ENCODE assay signal across 17 mouse cellular contexts in the genomic region with DNA sequence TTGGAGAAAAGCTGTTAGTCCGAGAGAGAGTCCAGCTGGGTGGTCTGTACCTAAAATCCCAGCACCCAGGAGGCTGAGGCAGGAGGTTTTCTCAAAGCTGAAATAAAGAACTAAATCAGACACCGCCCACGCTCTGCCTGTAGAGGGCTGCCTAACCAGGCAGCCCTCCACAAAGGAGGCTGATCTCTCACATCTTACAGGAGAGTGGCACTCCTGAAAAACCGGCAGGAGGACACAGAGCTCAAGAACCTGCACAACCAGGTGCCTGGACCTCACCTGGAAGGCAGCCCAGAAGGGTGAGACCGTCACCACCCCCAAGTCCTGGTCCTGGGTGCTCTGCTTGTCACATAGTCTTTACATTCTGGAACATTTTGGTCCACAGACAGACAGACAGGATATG. TPM values are rescaled to one million over a fixed set of nuclear protein-coding genes. Genes with fewer than 3 reads are reported as not detected.
DNase-seq lines count a peak whose midpoint lies in the region; ATAC-seq and TF ChIP-seq lines count a peak whose summit lies in the region.
"Had no signal": no experiment of that assay in that cellular context is flagged by ENCODE, and none has a peak within 500 bp of the region (broad histone marks: within the 10 kb centered on the region; RNA-seq: fewer than 3 reads in every experiment).

No protein-coding gene starts in this region.

- H3K27ac ChIP-seq in lung, postnatal 0 days (ENCODE audit: low read length) = no peak overlapping the region
- H3K27ac ChIP-seq in bone marrow, adult 2 months (ENCODE audit: control insufficient read depth, insufficient read depth, low read depth, low read length, poor library complexity) = peak overlapping the region; percentile 73
- H3K27ac ChIP-seq in stomach, embryonic 15.5 days = peak overlapping the region; percentile 45; the same call in 1 of the 2 replicates
- H3K27ac ChIP-seq: embryonic facial prominence, embryonic 12.5 days; intestine, embryonic 15.5 days; midbrain, embryonic 13.5 days had no signal

- H3K4me3 ChIP-seq in lung, postnatal 0 days (ENCODE audit: low read depth, low read length) = no peak overlapping the region
- no peak overlapping the region for H3K4me3 ChIP-seq in lung, adult 2 months (replicated peaks; ENCODE audit: extremely low read depth, low read depth, low read length)
- peak overlapping the region; percentile 13 for H3K4me3 ChIP-seq in bone marrow, adult 2 months (replicated peaks; ENCODE audit: control insufficient read depth, low read depth, low read length)
- H3K4me3 ChIP-seq in stomach, embryonic 15.5 days (replicated peaks) = no peak overlapping the region
- H3K4me3 ChIP-seq: embryonic facial prominence, embryonic 12.5 days; intestine, embryonic 15.5 days; midbrain, embryonic 13.5 days had no signal

- no peaks in the 10 kb centered on the region for H3K27me3 ChIP-seq in lung, postnatal 0 days (replicated peaks; ENCODE audit: insufficient read depth, low read length)
- no peaks in the 10 kb centered on the region for H3K27me3 ChIP-seq in stomach, embryonic 15.5 days (replicated peaks)
- H3K27me3 ChIP-seq: embryonic facial prominence, embryonic 12.5 days; intestine, embryonic 15.5 days; midbrain, embryonic 13.5 days; Patski had no signal

- no peak overlapping the region for H3K9ac ChIP-seq in lung, postnatal 0 days (replicated peaks; ENCODE audit: low read depth)
- H3K9ac ChIP-seq in stomach, embryonic 15.5 days = no peak overlapping the region
- H3K9ac ChIP-seq: embryonic facial prominence, embryonic 12.5 days; intestine, embryonic 15.5 days; midbrain, embryonic 13.5 days had no signal

- H3K9me3 ChIP-seq in lung, postnatal 0 days (ENCODE audit: low read length) = no peaks in the 10 kb centered on the region
- no peaks in the 10 kb centered on the region for H3K9me3 ChIP-seq in stomach, embryonic 15.5 days
- H3K9me3 ChIP-seq: embryonic facial prominence, embryonic 12.5 days; intestine, embryonic 15.5 days; midbrain, embryonic 13.5 days had no signal

- TF ChIP-seq POLR2A in lung, adult 2 months (IDR thresholded peaks at IDR 0.05; ENCODE audit: borderline replicate concordance, extremely low read depth, low read depth, low read length) = no peak
- no peak for TF ChIP-seq POLR2A in bone marrow, adult 2 months (IDR thresholded peaks at IDR 0.05; ENCODE audit: borderline replicate concordance, control insufficient read depth, low read depth, low read length)

- peaks cover 32% of the 10 kb centered on the region for H3K4me1 ChIP-seq in lung, postnatal 0 days (ENCODE audit: insufficient read depth, low read depth, low read length)
- peaks cover 52% of the 10 kb centered on the region for H3K4me1 ChIP-seq in lung, adult 2 months (ENCODE audit: control insufficient read depth, insufficient read depth, low read length)
- peaks cover 38% of the 10 kb centered on the region for H3K4me1 ChIP-seq in bone marrow, adult 2 months (ENCODE audit: control insufficient read depth, insufficient read depth, low read length)
- H3K4me1 ChIP-seq in stomach, embryonic 15.5 days = peaks cover 48% of the 10 kb centered on the region

- H3K4me2 ChIP-seq in lung, postnatal 0 days (replicated peaks; ENCODE audit: low read depth, low read length) = no peak overlapping the region
- no peak overlapping the region for H3K4me2 ChIP-seq in stomach, embryonic 15.5 days
- H3K4me2 ChIP-seq: embryonic facial prominence, embryonic 12.5 days; intestine, embryonic 15.5 days; midbrain, embryonic 13.5 days had no signal

- ATAC-seq in CD4-positive, CD25-positive, alpha-beta regulatory T cell, adult 4 months = no peak
- ATAC-seq in lung, postnatal 0 days = no peak
- ATAC-seq in stomach, embryonic 15.5 days (ENCODE audit: insufficient read depth, low FRiP score, low read depth) = no peak
- ATAC-seq: forebrain, embryonic 16.5 days; intestine, embryonic 15.5 days; midbrain, embryonic 13.5 days; Patski had no signal

- peak; percentile 27; the same call in 1 of the 2 replicates for TF ChIP-seq CTCF in lung, postnatal 0 days (IDR thresholded peaks at IDR 0.05)
- no peak for TF ChIP-seq CTCF in lung, adult 2 months (IDR thresholded peaks at IDR 0.05; ENCODE audit: insufficient read depth, low read length)
- peak; percentile 18; the same call in 1 of the 2 replicates for TF ChIP-seq CTCF in bone marrow, adult 2 months (IDR thresholded peaks at IDR 0.05; ENCODE audit: control insufficient read depth, insufficient read depth, low read length)

- H3K36me3 ChIP-seq in lung, postnatal 0 days (ENCODE audit: insufficient read depth, low read length) = no peaks in the 10 kb centered on the region
- no peaks in the 10 kb centered on the region for H3K36me3 ChIP-seq in stomach, embryonic 15.5 days

- TF ChIP-seq EP300 in lung, postnatal 0 days (IDR thresholded peaks at IDR 0.05) = no peak

- DNase-seq in CD4-positive, CD25-positive, alpha-beta regulatory T cell, adult 2 months (ENCODE audit: low read depth, low spot score) = peak; percentile 50
- DNase-seq in lung, postnatal 0 days (ENCODE audit: low spot score) = peak; percentile 44
- DNase-seq in lung, adult 2 months = no peak
- DNase-seq in natural killer cell, adult 2 months (ENCODE audit: low spot score in 2 of 2) = no peak
- DNase-seq in testis, postnatal 14 days (ENCODE audit: low spot score) = no peak
- DNase-seq: adrenal gland, postnatal 25 days; cerebellum, adult 9-10 months; heart, postnatal 4 days; layer of hippocampus, adult 9-11 months had no signal

- WGBS in lung, postnatal 0 days = 73% methylated on average over 5 of the region's 5 CpGs
- 63% methylated on average over 5 of the region's 5 CpGs for WGBS in lung, adult 2 months
- WGBS in bone marrow, adult 2 months = 49% methylated on average over 5 of the region's 5 CpGs
- 83% methylated on average over 5 of the region's 5 CpGs for WGBS in stomach, embryonic 15.5 days

RNA-seq across cellular contexts. Expression of gene Grk2, which starts 8.2 kb away (rescaled TPM):
- polyA plus RNA-seq in CD4-positive, CD25-positive, alpha-beta regulatory T cell, adult 4 months (2017; shearing (Covaris generic)) = 100 to 1,000 TPM in 1 of 2 experiments, 10 to 100 TPM in 1; 93.7 to 101 TPM
- polyA plus RNA-seq in lung, postnatal 0 days (2015; fragmentation: Nextera tagmentation; extraction: Ambion mirVana) = 13.9 and 14.0 TPM in 2 replicates
- 110 and 120 TPM in 2 replicates for polyA plus RNA-seq in lung, adult 2 months (2012; rRNA removed)
- 153 and 243 TPM in 2 replicates for polyA plus RNA-seq in bone marrow, adult 2 months (2011; ENCODE audit: insufficient read depth, insufficient read length, low replicate concordance, missing spikeins)
- polyA plus RNA-seq in stomach, embryonic 15.5 days (2015; fragmentation: Nextera tagmentation; extraction: Ambion mirVana) = 18.5 and 18.7 TPM in 2 replicates

RNA-seq across cellular contexts. Expression of gene Ankrd13d, which starts 14.9 kb away (rescaled TPM):
- 1 to 10 TPM; 2.4 to 2.5 TPM for polyA plus RNA-seq in CD4-positive, CD25-positive, alpha-beta regulatory T cell, adult 4 months (2017; shearing (Covaris generic))
- polyA plus RNA-seq in lung, postnatal 0 days (2015; fragmentation: Nextera tagmentation; extraction: Ambion mirVana) = 2.0 and 2.6 TPM in 2 replicates
- polyA plus RNA-seq in lung, adult 2 months (2012; rRNA removed) = 7.3 and 8.4 TPM in 2 replicates
- polyA plus RNA-seq in bone marrow, adult 2 months (2011; ENCODE audit: insufficient read depth, insufficient read length, low replicate concordance, missing spikeins) = 8.4 and 53.2 TPM in 2 replicates
- polyA plus RNA-seq in stomach, embryonic 15.5 days (2015; fragmentation: Nextera tagmentation; extraction: Ambion mirVana) = 9.5 TPM in 2 replicates

RNA-seq across cellular contexts. Expression of gene Ssh3, which starts 28.9 kb away (rescaled TPM):
- polyA plus RNA-seq in CD4-positive, CD25-positive, alpha-beta regulatory T cell, adult 4 months (2017; shearing (Covaris generic)) = 10 to 100 TPM in 1 of 2 experiments, 1 to 10 TPM in 1; 8.1 to 15.9 TPM
- polyA plus RNA-seq in lung, postnatal 0 days (2015; fragmentation: Nextera tagmentation; extraction: Ambion mirVana) = 22.7 and 24.4 TPM in 2 replicates
- polyA plus RNA-seq in lung, adult 2 months (2012; rRNA removed) = 82.3 and 98.0 TPM in 2 replicates
- 16.9 and 20.7 TPM in 2 replicates for polyA plus RNA-seq in bone marrow, adult 2 months (2011; ENCODE audit: insufficient read depth, insufficient read length, low replicate concordance, missing spikeins)
- 27.6 and 32.6 TPM in 2 replicates for polyA plus RNA-seq in stomach, embryonic 15.5 days (2015; fragmentation: Nextera tagmentation; extraction: Ambion mirVana)

Comparison
In these comparisons a context has a peak if more than half of its experiments do, and no peak if none do; other contexts are left out.
1. DNase-seq: peak in CD4-positive, CD25-positive, alpha-beta regulatory T cell, adult 2 months (single experiment) and lung, postnatal 0 days (single experiment); none in lung, adult 2 months (single experiment), natural killer cell, adult 2 months (0 of 2) and testis, postnatal 14 days (single experiment).